Mouse (Mus musculus) MEL (cell line): ENCODE measurements around the gene Dnajc30. TPM values are rescaled to one million over a fixed set of nuclear protein-coding genes. Genes with fewer than 3 reads are reported as not detected.

Source experiments
- DNase-seq: peaks from one replicate; pipeline ENCODE4 v3.0.0; 2011; ENCODE audit warnings: low read depth, low spot score
- H3K27ac ChIP-seq: 2 replicates; pipeline ENCODE4 v1.5.1; 2012; ENCODE audit warnings: low read depth, mild to moderate bottlenecking, control low read depth, low read length, moderate library complexity; ENCODE audit not compliant: control insufficient read depth
- H3K27me3 ChIP-seq, 2 experiments: fragments of 150-350 bp in 1 of 2; sonication (generic) in 1 of 2; 2 replicates each; pipeline ENCODE4 v1.6.1; 2012; ENCODE audit warnings: low read length in 2 of 2, mild to moderate bottlenecking in 2 of 2, improper control_type of control experiment in 1 of 2, moderate library complexity in 1 of 2; ENCODE audit not compliant: insufficient read depth in 2 of 2, control insufficient read depth in 1 of 2
- H3K36me3 ChIP-seq, 2 experiments: 2 replicates each; pipeline ENCODE4 v1.6.1; 2012 to 2014; ENCODE audit warnings: low read length in 2 of 2, improper control_type of control experiment in 1 of 2, inconsistent platforms in 1 of 2, mild to moderate bottlenecking in 1 of 2; ENCODE audit not compliant: insufficient read depth in 2 of 2, control insufficient read depth in 1 of 2
- H3K4me1 ChIP-seq, 2 experiments: fragments of 150-350 bp in 1 of 2; sonication (generic) in 1 of 2; 2 replicates each; pipeline ENCODE4 v1.6.1; 2012; ENCODE audit warnings: low read length in 2 of 2, improper control_type of control experiment in 1 of 2, mild to moderate bottlenecking in 1 of 2; ENCODE audit not compliant: insufficient read depth in 2 of 2, control insufficient read depth in 1 of 2
- H3K4me3 ChIP-seq, 2 experiments: fragments of 150-350 bp in 1 of 2; sonication (generic) in 1 of 2; 2 replicates each; pipeline ENCODE4 v1.5.1; 2012; ENCODE audit warnings: low read depth in 2 of 2, low read length in 2 of 2, mild to moderate bottlenecking in 2 of 2, moderate library complexity in 2 of 2, control low read depth in 1 of 2, improper control_type of control experiment in 1 of 2; ENCODE audit not compliant: control insufficient read depth in 1 of 2, insufficient read depth in 1 of 2
- H3K79me2 ChIP-seq: 2 replicates; pipeline ENCODE4 v1.6.1; 2012; ENCODE audit warnings: mild to moderate bottlenecking, low read length, moderate library complexity; ENCODE audit not compliant: control insufficient read depth, poor library complexity, insufficient read depth
- H3K9ac ChIP-seq: 2 replicates; pipeline ENCODE4 v1.6.1; 2012; ENCODE audit warnings: low read depth, mild to moderate bottlenecking, control low read depth, low read length, moderate library complexity; ENCODE audit not compliant: control insufficient read depth, poor library complexity, severe bottlenecking
- H3K9me3 ChIP-seq: fragments of 150-350 bp; sonication (generic); replicated peaks from 2 replicates; pipeline ENCODE4 v1.6.1; 2012; ENCODE audit warnings: mild to moderate bottlenecking, low read length, improper control_type of control experiment, moderate library complexity; ENCODE audit not compliant: insufficient read depth
- CHD2 ChIP-seq: IDR thresholded peaks from 2 replicates; pipeline ENCODE4 v1.6.1; 2011; ENCODE audit warnings: low read length, improper control_type of control experiment
- CTCF ChIP-seq, 3 experiments: IDR thresholded peaks in 2 of 3; conservative IDR thresholded peaks in 1 of 3; 2 replicates each; pipeline ENCODE4 v1.5.1; 2011 to 2012; ENCODE audit warnings: low read length in 3 of 3, low read depth in 2 of 3, mild to moderate bottlenecking in 2 of 3, improper control_type of control experiment in 1 of 3, inconsistent platforms in 1 of 3, mixed read lengths in 1 of 3, moderate library complexity in 1 of 3; ENCODE audit not compliant: control insufficient read depth in 1 of 3, insufficient read depth in 1 of 3, poor library complexity in 1 of 3, severe bottlenecking in 1 of 3
- E2F4 ChIP-seq: IDR thresholded peaks from 2 replicates; pipeline ENCODE4 v1.6.1; 2011; ENCODE audit warnings: low read depth, low read length, improper control_type of control experiment, borderline replicate concordance
- ELF1 ChIP-seq: IDR thresholded peaks from 2 replicates; pipeline ENCODE4 v1.6.1; 2014; ENCODE audit warnings: low read depth, mild to moderate bottlenecking, inconsistent platforms, low read length, improper control_type of control experiment, moderate library complexity
- EP300 ChIP-seq, 2 experiments: IDR thresholded peaks; 2 replicates each; pipeline ENCODE4 v1.6.1; 2011; ENCODE audit warnings: improper control_type of control experiment in 2 of 2, low read length in 2 of 2, low read depth in 1 of 2, mild to moderate bottlenecking in 1 of 2
- GABPA ChIP-seq: IDR thresholded peaks from 2 replicates; pipeline ENCODE4 v1.6.1; 2012; ENCODE audit warnings: low read depth, mild to moderate bottlenecking, inconsistent platforms, low read length, improper control_type of control experiment, moderate library complexity
- JUND ChIP-seq: IDR thresholded peaks from 2 replicates; pipeline ENCODE4 v1.6.1; 2011; ENCODE audit warnings: low read depth, mild to moderate bottlenecking, improper control_type of control experiment, low read length
- KAT2A ChIP-seq: conservative IDR thresholded peaks from 2 replicates; pipeline ENCODE4 v1.6.1; 2012; ENCODE audit warnings: low read depth, low read length, improper control_type of control experiment, inconsistent platforms
- MAFK ChIP-seq: IDR thresholded peaks from 2 replicates; pipeline ENCODE4 v1.6.1; 2011; ENCODE audit warnings: low read depth, mild to moderate bottlenecking, low read length, improper control_type of control experiment, borderline replicate concordance
- MAZ ChIP-seq: IDR thresholded peaks from 2 replicates; pipeline ENCODE4 v1.6.1; 2012; ENCODE audit warnings: low read depth, mild to moderate bottlenecking, inconsistent platforms, low read length, improper control_type of control experiment
- MEF2A ChIP-seq: IDR thresholded peaks from 2 replicates; pipeline ENCODE4 v1.6.1; 2014; ENCODE audit warnings: low read depth, mild to moderate bottlenecking, inconsistent platforms, low read length, improper control_type of control experiment; ENCODE audit not compliant: poor library complexity, insufficient replicate concordance, severe bottlenecking; ENCODE audit errors: extremely low read depth
- NELFE ChIP-seq: IDR thresholded peaks from 2 replicates; pipeline ENCODE4 v1.6.1; 2011; ENCODE audit warnings: low read depth, low read length, improper control_type of control experiment
- POLR2A ChIP-seq, 2 experiments: IDR thresholded peaks; 2 replicates each; pipeline ENCODE4 v1.6.1; 2011 to 2012; ENCODE audit warnings: low read length in 2 of 2, mild to moderate bottlenecking in 2 of 2, control low read depth in 1 of 2, improper control_type of control experiment in 1 of 2, low read depth in 1 of 2, moderate library complexity in 1 of 2; ENCODE audit not compliant: control insufficient read depth in 1 of 2, insufficient read depth in 1 of 2, poor library complexity in 1 of 2
- RAD21 ChIP-seq: IDR thresholded peaks from 2 replicates; pipeline ENCODE4 v1.6.1; 2011; ENCODE audit warnings: mild to moderate bottlenecking, low read depth, low read length, improper control_type of control experiment
- SMC3 ChIP-seq: IDR thresholded peaks from 2 replicates; pipeline ENCODE4 v1.6.1; 2011; ENCODE audit warnings: low read depth, low read length, improper control_type of control experiment
- TCF12 ChIP-seq: IDR thresholded peaks from 2 replicates; pipeline ENCODE4 v1.6.1; 2014; ENCODE audit warnings: low read depth, mild to moderate bottlenecking, inconsistent platforms, low read length, improper control_type of control experiment, moderate library complexity
- UBTF ChIP-seq: IDR thresholded peaks from 2 replicates; pipeline ENCODE4 v1.6.1; 2012; ENCODE audit warnings: low read depth, mild to moderate bottlenecking, inconsistent platforms, low read length, improper control_type of control experiment, moderate library complexity, borderline replicate concordance; ENCODE audit not compliant: insufficient read depth
- USF1 ChIP-seq: IDR thresholded peaks from 2 replicates; pipeline ENCODE4 v1.6.1; 2014; ENCODE audit warnings: low read depth, mild to moderate bottlenecking, inconsistent platforms, low read length, improper control_type of control experiment, moderate library complexity
- USF2 ChIP-seq, 2 experiments: IDR thresholded peaks; 2 replicates each; pipeline ENCODE4 v1.6.1; 2011 to 2012; ENCODE audit warnings: improper control_type of control experiment in 2 of 2, low read length in 2 of 2, borderline replicate concordance in 1 of 2, inconsistent platforms in 1 of 2, low read depth in 1 of 2, mild to moderate bottlenecking in 1 of 2; ENCODE audit not compliant: insufficient read depth in 1 of 2
- ZC3H11A ChIP-seq: IDR thresholded peaks from 2 replicates; pipeline ENCODE4 v1.6.1; 2012; ENCODE audit warnings: low read depth, mild to moderate bottlenecking, inconsistent platforms, low read length, improper control_type of control experiment
- ZMIZ1 ChIP-seq: IDR thresholded peaks from 2 replicates; pipeline ENCODE4 v1.6.1; 2012; ENCODE audit warnings: low read depth, mild to moderate bottlenecking, inconsistent platforms, low read length, improper control_type of control experiment, moderate library complexity
- polyA plus RNA-seq, 2 experiments: library from polyadenylated mRNA; stranded (reverse) in 1 of 2; unstranded in 1 of 2; fragments of >175 nt in 1 of 2; fragments of >200 nt in 1 of 2; gene quantifications; 2 replicates each; pipeline versions ENCODE4 v1.2.1 to v1.2.4; 2012; ENCODE audit warnings: low replicate concordance in 2 of 2, low read depth in 1 of 2; ENCODE audit not compliant: insufficient read length in 2 of 2, insufficient read depth in 1 of 2, missing spikeins in 1 of 2
- total RNA-seq: library from RNA; depleted of rRNA; stranded (reverse); fragments of 300-350 nt; gene quantifications from 2 replicates; pipeline ENCODE4 v1.2.3, GENCODE M21; 2012

Gene Dnajc30
- total and polyA plus RNA-seq, 3 experiments: 7.4 to 15.6 TPM; not detected in 1

GRCm38 (mm10) chr5:135063629-135064381 lies at the start of gene Dnajc30 (continued):
- TF ChIP-seq EP300 (IDR thresholded peaks at IDR 0.05; ENCODE audit: low read depth in 1 of 2, low read length in 2 of 2) (no peak), ZMIZ1 (peak; percentile 68), UBTF (no peak)

GRCm38 (mm10) chr5:135015497-135015896 lies 48.5 kb upstream of the Dnajc30 start:
- Histone ChIP-seq H3K9me3 (no peaks in the 10 kb centered on the region), H3K9ac (no peak overlapping the region), H3K4me3 (no peak overlapping the region), H3K79me2 (peaks cover 2% of the 10 kb centered on the region; the same call in 1 of the 2 replicates), H3K36me3 (no peaks in the 10 kb centered on the region; a peak in 1 of 4 replicates), H3K27ac (no peak overlapping the region), H3K27me3 (no peaks in the 10 kb centered on the region), H3K4me1 (peaks cover 0 to 5% of the 10 kb centered on the region in 2 experiments; a peak in 1 of 4 replicates)
- TF ChIP-seq SMC3 (peak; percentile 74), POLR2A (IDR thresholded peaks at IDR 0.05; ENCODE audit: control insufficient read depth in 1 of 2, insufficient read depth in 1 of 2, low read depth in 1 of 2, low read length in 2 of 2, poor library complexity in 1 of 2) (no peak), CTCF (IDR thresholded peaks at IDR 0.05 in 2 of 3, conservative IDR thresholded peaks at IDR 0.05 in 1 of 3; ENCODE audit: control insufficient read depth in 1 of 3, insufficient read depth in 1 of 3, low read depth in 2 of 3, low read length in 3 of 3, poor library complexity in 1 of 3, severe bottlenecking in 1 of 3) (peak; percentile 97 to 98 (median 98)), USF2 (IDR thresholded peaks at IDR 0.05; ENCODE audit: borderline replicate concordance in 1 of 2, insufficient read depth in 1 of 2, low read depth in 1 of 2, low read length in 2 of 2) (no peak), TCF12 (no peak), ELF1 (no peak), CHD2 (no peak), EP300 (IDR thresholded peaks at IDR 0.05; ENCODE audit: low read depth in 1 of 2, low read length in 2 of 2) (no peak), ZC3H11A (peak; percentile 59), MEF2A (no peak), JUND (no peak), MAFK (no peak), UBTF (no peak), RAD21 (peak; percentile 88), KAT2A (no peak), GABPA (no peak), NELFE (no peak), USF1 (no peak), E2F4 (no peak), MAZ (peak; percentile 79; the same call in 1 of the 2 replicates)
- peak; percentile 87 for DNase-seq
